8 mouse cellular contexts compared by ENCODE assay signal in genomic region chr14:121103459-121103858, GRCm38 (mm10).
A peak's percentile ranks its signal among the peaks of the same experiment; 100 is the strongest.
DNase-seq lines count a peak whose midpoint lies in the region; ATAC-seq and TF ChIP-seq lines count a peak whose summit lies in the region.

No protein-coding gene starts in this region.

- H3K27me3 ChIP-seq in intestine, postnatal 0 days (replicated peaks; ENCODE audit: control insufficient read depth, insufficient read depth, low read length) = no peaks in the 10 kb centered on the region
- H3K27me3 ChIP-seq in lung, postnatal 0 days (replicated peaks; ENCODE audit: insufficient read depth, low read length) = no peaks in the 10 kb centered on the region

- H3K27ac ChIP-seq in intestine, postnatal 0 days (ENCODE audit: low read depth, low read length) = no peak overlapping the region
- H3K27ac ChIP-seq in lung, postnatal 0 days (ENCODE audit: low read length) = peak overlapping the region; percentile 71

- no peak for TF ChIP-seq EP300 in lung, postnatal 0 days (IDR thresholded peaks at IDR 0.05)

- ATAC-seq in intestine, postnatal 0 days = peak; percentile 68
- ATAC-seq in lung, postnatal 0 days = peak; percentile 27
- ATAC-seq in activated CD4-positive, CD25-positive, alpha-beta regulatory T cell, adult 4 months = no peak

- 46% methylated on average over 9 of the region's 9 CpGs for WGBS in intestine, postnatal 0 days
- WGBS in lung, postnatal 0 days = 61% methylated on average over 9 of the region's 9 CpGs

- no peak overlapping the region for H3K4me3 ChIP-seq in intestine, postnatal 0 days (ENCODE audit: low read depth, low read length)
- no peak overlapping the region for H3K4me3 ChIP-seq in lung, postnatal 0 days (ENCODE audit: low read depth, low read length)

- H3K9me3 ChIP-seq in intestine, postnatal 0 days (ENCODE audit: control insufficient read depth) = no peaks in the 10 kb centered on the region
- H3K9me3 ChIP-seq in lung, postnatal 0 days (ENCODE audit: low read length) = no peaks in the 10 kb centered on the region

- H3K9ac ChIP-seq in intestine, postnatal 0 days (ENCODE audit: low read depth, low read length) = no peak overlapping the region
- no peak overlapping the region for H3K9ac ChIP-seq in lung, postnatal 0 days (replicated peaks; ENCODE audit: low read depth)

- TF ChIP-seq CTCF in intestine, postnatal 0 days (IDR thresholded peaks at IDR 0.05; ENCODE audit: low read depth) = no peak
- TF ChIP-seq CTCF in lung, postnatal 0 days (IDR thresholded peaks at IDR 0.05) = no peak

- 0 out of 2 replicates have a peak overlapping the region, but pooled peaks have one; percentile 6 for H3K4me2 ChIP-seq in intestine, postnatal 0 days (replicated peaks; ENCODE audit: low read depth)
- no peak overlapping the region for H3K4me2 ChIP-seq in lung, postnatal 0 days (replicated peaks; ENCODE audit: low read depth, low read length)

- peak; percentile 22 to 58 for DNase-seq in layer of hippocampus, adult 18-20 months (ENCODE audit: low spot score in 2 of 2)
- no peak for DNase-seq in layer of hippocampus, postnatal 25 days (ENCODE audit: extremely low spot score in 1 of 2, low spot score in 1 of 2)
- DNase-seq in cerebellum, adult 9-11 months = peak; percentile 56
- peak; percentile 78 for DNase-seq in lung, postnatal 0 days (ENCODE audit: low spot score)
- DNase-seq in adipocyte (ENCODE audit: low spot score) = no peak
- DNase-seq in spleen, postnatal 36 days (ENCODE audit: low spot score in 2 of 2) = no peak

- no peaks in the 10 kb centered on the region; the same call in 1 of the 2 replicates for H3K36me3 ChIP-seq in intestine, postnatal 0 days (ENCODE audit: control insufficient read depth, insufficient read depth)
- no peaks in the 10 kb centered on the region for H3K36me3 ChIP-seq in lung, postnatal 0 days (ENCODE audit: insufficient read depth, low read length)

- peaks cover 30% of the 10 kb centered on the region for H3K4me1 ChIP-seq in intestine, postnatal 0 days (replicated peaks; ENCODE audit: control insufficient read depth, insufficient read depth, low read length)
- H3K4me1 ChIP-seq in lung, postnatal 0 days (ENCODE audit: insufficient read depth, low read depth, low read length) = peaks cover 36% of the 10 kb centered on the region

Comparison
In these comparisons a context has a peak if more than half of its experiments do, and no peak if none do; other contexts are left out.
1. DNase-seq: peak in layer of hippocampus, adult 18-20 months (2 of 2), cerebellum, adult 9-11 months (single experiment) and lung, postnatal 0 days (single experiment); none in layer of hippocampus, postnatal 25 days (0 of 2), adipocyte (single experiment) and spleen, postnatal 36 days (0 of 2).